Mouse (Mus musculus) B cell, adult (primary cell): ENCODE results near the gene Olfr571. TPM values are rescaled to one million over a fixed set of nuclear protein-coding genes. Genes with fewer than 3 reads are reported as not detected.

Experiments used
- total RNA-seq: library from RNA; stranded (reverse); gene quantifications from 4 replicates; pipeline ENCODE4 v1.2.4, GENCODE M21; 2023; ENCODE audit not compliant: inconsistent age

Gene Olfr571
- total RNA-seq: 0.10 to 0.19 TPM in 2 of 4 replicates, not detected in the others

GRCm38 (mm10) chr7:102917032-102917875 is at the start of gene Olfr571:
Olfr571 (minus strand) TSS chr7:102917536.

GRCm38 (mm10) chr7:102962360-102962759 is 45.0 kb upstream of the Olfr571 start, which contains the start of gene Olfr576:
Olfr576 (plus strand) TSS chr7:102962660.

GRCm38 (mm10) chr7:102958593-102958992 is 41.3 kb upstream of the Olfr571 start, which contains the start of gene Olfr575:
Olfr575 (minus strand) TSS chr7:102958775.

GRCm38 (mm10) chr7:102948167-102948566 is 30.8 kb upstream of the Olfr571 start, which contains the start of gene Olfr574:
Olfr574 (plus strand) TSS chr7:102948467.

GRCm38 (mm10) chr7:102942475-102942874 is 25.1 kb upstream of the Olfr571 start, which contains the start of gene Olfr573-ps1:
Olfr573-ps1 (minus strand) TSS chr7:102942575.

GRCm38 (mm10) chr7:102924109-102924508 is 6.8 kb upstream of the Olfr571 start, which contains the start of gene Olfr572:
Olfr572 (plus strand) TSS chr7:102924409.

GRCm38 (mm10) chr7:102890782-102891181 is 26.6 kb downstream of the Olfr571 start, which contains the start of gene Olfr569:
Olfr569 (minus strand) TSS chr7:102890882.

GRCm38 (mm10) chr7:102876822-102877221 is 40.5 kb downstream of the Olfr571 start, which contains the start of gene Olfr568:
Olfr568 (plus strand) TSS chr7:102877122.

GRCm38 (mm10) chr7:102858665-102859064 is 58.7 kb downstream of the Olfr571 start, which contains the start of gene Olfr566:
Olfr566 (minus strand) TSS chr7:102858765.

Other genes starting within 250 kb of the Olfr571 start
- gene Trim68, start 230.2 kb downstream of the Olfr571 start, total RNA-seq: 17.1 to 19.9 TPM (median 18.1 TPM) in 4 replicates
- gene Olfr557, start 221.6 kb downstream of the Olfr571 start, total RNA-seq: not detected in 4 replicates
- not detected in 4 replicates for gene Olfr558, start 215.3 kb downstream of the Olfr571 start, total RNA-seq
- not detected in 4 replicates for gene Olfr33, start 198.5 kb downstream of the Olfr571 start, total RNA-seq
- not detected in 4 replicates for gene Olfr559, start 190.0 kb downstream of the Olfr571 start, total RNA-seq
- gene Olfr560, start 158.2 kb downstream of the Olfr571 start, total RNA-seq: not detected in 4 replicates
- gene Olfr78, start 158.1 kb downstream of the Olfr571 start, total RNA-seq: not detected in 4 replicates
- gene Olfr561, start 146.3 kb downstream of the Olfr571 start, total RNA-seq: not detected in 4 replicates
- gene Olfr564, start 114.1 kb downstream of the Olfr571 start, total RNA-seq: not detected in 4 replicates
- gene Olfr566, start 58.8 kb downstream of the Olfr571 start, total RNA-seq: not detected in 4 replicates
- gene Olfr568, start 40.4 kb downstream of the Olfr571 start, total RNA-seq: not detected in 4 replicates
- gene Olfr569, start 26.7 kb downstream of the Olfr571 start, total RNA-seq: not detected in 4 replicates
- gene Olfr570, start 23.0 kb downstream of the Olfr571 start, total RNA-seq: not detected in 4 replicates
- not detected in 4 replicates for gene Olfr572, start 6.9 kb upstream of the Olfr571 start, total RNA-seq
- not detected in 4 replicates for gene Olfr573-ps1, start 25.0 kb upstream of the Olfr571 start, total RNA-seq
- not detected in 4 replicates for gene Olfr574, start 30.9 kb upstream of the Olfr571 start, total RNA-seq
- gene Olfr575, start 41.2 kb upstream of the Olfr571 start, total RNA-seq: not detected in 4 replicates
- gene Olfr576, start 45.1 kb upstream of the Olfr571 start, total RNA-seq: not detected in 4 replicates
- not detected in 4 replicates for gene Olfr577, start 58.4 kb upstream of the Olfr571 start, total RNA-seq
- gene Olfr578, start 71.8 kb upstream of the Olfr571 start, total RNA-seq: not detected in 4 replicates
- not detected in 4 replicates for gene Olfr582, start 120.5 kb upstream of the Olfr571 start, total RNA-seq
- gene Olfr583, start 133.8 kb upstream of the Olfr571 start, total RNA-seq: not detected in 4 replicates
- gene Olfr584, start 164.3 kb upstream of the Olfr571 start, total RNA-seq: not detected in 4 replicates
- gene Olfr585, start 180.2 kb upstream of the Olfr571 start, total RNA-seq: not detected in 4 replicates
- gene Olfr586, start 208.1 kb upstream of the Olfr571 start, total RNA-seq: not detected in 4 replicates
- not detected in 4 replicates for gene Olfr588-ps1, start 223.3 kb upstream of the Olfr571 start, total RNA-seq
- not detected in 4 replicates for gene Olfr589, start 238.8 kb upstream of the Olfr571 start, total RNA-seq